Mouse (Mus musculus) spleen, embryonic (tissue): Measurements from ENCODE around the gene Rgl3.

Experiments used
- CTCF ChIA-PET: fragments of 350-600 bp; sonication (Branson Sonifier 250); formaldehyde crosslinking; loops from one replicate; lab custom pipeline; 2022; lab: Charles Lee

Gene Rgl3

GRCm38 (mm10) chr9:21983911-21984310 is 5.3 kb downstream of the Rgl3 start:
- CTCF ChIA-PET = no interaction called here

- CTCF ChIA-PET = no interaction called here
These were observed 10.7 kb downstream of the Rgl3 start for GRCm38 (mm10) chr9:21978398-21979128.

DNA sequence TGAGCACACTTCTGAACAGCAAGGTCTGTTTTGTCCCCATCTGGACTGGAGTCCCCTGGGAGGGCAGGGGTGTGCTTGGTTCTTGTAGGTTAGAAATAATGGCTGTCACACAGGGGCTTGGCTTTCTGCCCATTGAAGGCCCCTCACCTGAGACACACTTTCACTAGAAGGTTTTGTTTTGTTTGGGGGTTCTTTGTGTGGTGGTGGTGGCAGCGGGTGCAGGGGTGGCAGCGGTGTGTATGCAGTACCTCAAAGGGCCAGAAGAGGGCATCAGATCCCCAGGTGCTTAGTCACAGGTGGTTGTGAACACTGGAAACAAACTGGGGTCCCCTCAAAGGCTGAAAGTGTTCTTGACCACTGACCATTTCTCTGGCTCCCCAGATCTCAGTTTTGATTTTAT is 11.3 kb downstream of the Rgl3 start:
- CTCF ChIA-PET = no interaction called here

DNA sequence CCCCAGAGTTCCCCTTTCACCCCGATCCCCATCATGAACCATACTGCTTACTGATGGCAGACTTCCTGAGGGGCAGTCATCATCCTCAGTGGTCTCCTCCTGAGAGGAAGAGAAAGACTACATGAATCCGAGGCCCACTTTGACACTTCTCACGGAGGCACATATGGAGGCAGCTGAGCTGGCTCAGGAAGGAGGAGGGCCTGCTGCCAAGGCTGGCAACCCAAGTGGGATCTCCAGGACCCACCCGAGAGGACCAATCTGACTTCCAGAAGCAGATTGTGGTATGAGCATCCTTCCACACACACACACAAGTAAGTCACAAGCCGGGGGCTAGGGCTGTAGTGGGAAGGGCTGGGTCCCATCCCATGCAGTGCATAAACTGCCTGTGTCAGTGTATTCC is 11.9 kb downstream of the Rgl3 start:
- CTCF ChIA-PET = no interaction called here

- CTCF ChIA-PET = no interaction called here
These were observed 12.5 kb downstream of the Rgl3 start for GRCm38 (mm10) chr9:21976626-21977175.

GRCm38 (mm10) chr9:21969304-21969703 is 19.9 kb downstream of the Rgl3 start:
- CTCF ChIA-PET = no interaction called here

- CTCF ChIA-PET = no interaction called here
These were observed 20.4 kb downstream of the Rgl3 start for GRCm38 (mm10) chr9:21968883-21969282.

GRCm38 (mm10) chr9:21963417-21963816 is 25.8 kb downstream of the Rgl3 start, which contains the start of gene Epor:
Gene Epor (minus strand): TSS chr9:21963506.
- CTCF ChIA-PET = no interaction called here

GRCm38 (mm10) chr9:21962416-21963059 is 26.7 kb downstream of the Rgl3 start:
- CTCF ChIA-PET = no interaction called here

- CTCF ChIA-PET = no interaction called here
These were observed 27.2 kb downstream of the Rgl3 start for GRCm38 (mm10) chr9:21962010-21962409.

DNA sequence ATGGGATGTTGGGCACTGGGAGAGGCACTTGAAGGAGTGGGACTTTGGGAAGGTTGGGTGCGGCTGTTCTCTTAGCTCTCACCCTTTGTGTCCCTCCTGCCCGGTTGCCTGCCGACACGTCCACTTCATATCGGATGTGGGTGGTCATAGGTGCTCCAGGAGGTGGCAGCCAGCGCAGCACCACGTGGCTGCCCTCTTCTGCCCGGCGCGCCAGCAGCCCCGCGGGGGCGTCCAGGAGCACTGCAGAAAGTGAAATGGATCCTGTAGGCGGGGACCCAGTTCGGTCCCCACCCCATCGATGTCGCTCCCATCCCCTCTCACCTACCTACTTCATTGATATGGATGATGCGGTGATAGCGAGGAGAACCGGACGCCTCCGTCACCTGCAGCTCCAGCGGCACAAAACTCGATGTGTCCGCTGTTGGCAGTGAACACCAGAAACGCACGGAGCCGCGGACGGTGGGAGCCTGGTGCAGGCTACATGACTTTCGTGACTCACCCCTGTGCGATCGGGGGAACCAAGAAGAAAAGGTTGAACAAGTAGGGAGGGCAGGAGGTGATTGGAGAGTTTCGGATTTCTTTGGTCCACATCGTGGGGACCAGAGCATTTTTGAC is 27.8 kb downstream of the Rgl3 start:
- CTCF ChIA-PET = interaction anchor here (0.6 kb wide), 1 partner anchor 118 kb away, joined by 6 read pairs; no protein-coding TSS in a partner anchor

DNA sequence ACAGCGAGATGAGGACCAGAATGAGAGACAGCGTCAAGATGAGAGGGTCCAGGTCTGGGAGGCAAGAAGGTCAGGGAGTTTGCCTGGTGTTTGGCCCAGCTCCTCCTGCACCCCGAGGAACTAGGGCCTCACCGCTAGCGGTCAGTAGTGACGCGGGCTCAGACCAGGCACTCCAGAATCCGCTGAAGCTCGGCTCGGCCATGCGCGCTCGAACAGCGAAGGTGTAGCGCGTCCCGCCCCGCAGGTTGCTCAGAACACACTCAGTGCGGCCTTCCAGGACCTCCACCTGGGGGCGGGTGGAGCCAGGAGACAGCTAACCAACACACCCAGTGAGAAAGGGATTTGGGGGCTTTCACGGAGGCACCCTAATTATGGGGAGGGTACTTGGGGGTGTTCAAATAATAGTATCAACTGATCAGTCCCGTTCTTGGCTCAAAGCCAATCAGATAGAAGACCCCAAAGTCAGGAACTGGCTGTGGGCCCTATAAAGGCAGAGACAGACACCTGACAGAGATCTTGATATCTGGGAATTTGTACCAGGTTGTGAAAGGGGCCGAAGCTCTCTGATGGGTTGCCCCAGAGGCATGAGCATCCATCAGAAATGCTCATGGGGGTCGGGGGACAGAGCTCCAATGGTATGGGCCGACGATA is 28.6 kb downstream of the Rgl3 start:
- CTCF ChIA-PET = interaction anchor here (0.6 kb wide), 1 partner anchor 118 kb away, joined by 6 read pairs; no protein-coding TSS in a partner anchor

DNA sequence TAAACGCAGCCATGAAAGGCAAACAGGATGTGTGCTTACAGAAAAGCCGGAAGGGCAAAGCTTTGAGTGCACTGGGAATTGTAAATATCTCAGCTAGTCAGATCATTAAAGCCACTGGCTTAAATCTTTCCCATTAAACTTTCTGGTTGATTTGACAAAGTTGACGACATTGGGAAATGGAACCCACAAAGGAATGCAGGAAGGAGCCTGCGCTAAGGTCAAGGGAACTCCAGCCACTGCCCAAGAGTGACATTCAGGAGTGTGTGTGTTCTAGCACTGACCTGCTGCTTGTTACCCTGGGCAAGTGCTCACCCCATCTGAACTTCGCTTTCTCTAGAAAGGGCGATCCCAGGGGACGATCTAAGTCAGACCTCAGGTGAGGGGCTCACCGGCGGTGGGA is 29.1 kb downstream of the Rgl3 start:
- CTCF ChIA-PET = no interaction called here

- CTCF ChIA-PET = no interaction called here
These were observed 30.0 kb downstream of the Rgl3 start for GRCm38 (mm10) chr9:21959244-21959643.

GRCm38 (mm10) chr9:21958372-21958771 is 30.9 kb downstream of the Rgl3 start:
- CTCF ChIA-PET = no interaction called here

GRCm38 (mm10) chr9:21955570-21956281 is 33.5 kb downstream of the Rgl3 start, which contains the start of gene Swsap1:
Gene Swsap1 (plus strand): TSS chr9:21955755.
- CTCF ChIA-PET = interaction anchor here (0.5 kb wide), 1 partner anchor 196 kb away, joined by 3 read pairs; no protein-coding TSS in a partner anchor

GRCm38 (mm10) chr9:21955225-21955569 is 34.0 kb downstream of the Rgl3 start:
- CTCF ChIA-PET = interaction anchor here (0.5 kb wide), 1 partner anchor 197 kb away, joined by 3 read pairs; no protein-coding TSS in a partner anchor

DNA sequence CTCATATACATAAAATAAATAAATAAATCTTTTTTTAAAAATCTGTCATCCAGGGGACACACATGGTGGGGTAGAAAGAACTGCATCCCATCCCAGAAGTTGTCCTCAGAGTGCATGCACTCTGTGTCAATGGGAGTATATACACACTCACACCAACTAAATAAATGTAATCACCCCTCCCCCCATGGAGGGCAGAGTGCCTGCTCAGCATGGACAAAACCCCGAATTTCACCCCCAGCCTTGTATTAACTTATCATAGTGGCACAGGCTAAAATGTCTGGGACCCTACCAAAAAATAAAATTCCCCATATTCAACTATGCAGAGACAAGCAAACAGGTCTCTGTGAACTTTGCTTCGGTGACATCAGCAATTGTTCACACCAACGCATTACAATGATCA is 34.6 kb downstream of the Rgl3 start:
- CTCF ChIA-PET = no interaction called here

- CTCF ChIA-PET = interaction anchor here (0.7 kb wide), 1 partner anchor 143 kb away, joined by 8 read pairs; no protein-coding TSS in a partner anchor
These were observed 35.6 kb downstream of the Rgl3 start for GRCm38 (mm10) chr9:21953600-21953999.

- CTCF ChIA-PET = interaction anchor here (0.6 kb wide), 1 partner anchor 56 kb away, joined by 3 read pairs; no protein-coding TSS in a partner anchor
These were observed 37.3 kb downstream of the Rgl3 start for GRCm38 (mm10) chr9:21951977-21952376.

- CTCF ChIA-PET = interaction anchor here (0.6 kb wide), 1 partner anchor 11 kb away, joined by 3 read pairs; no protein-coding TSS in a partner anchor
These were observed 38.9 kb downstream of the Rgl3 start for GRCm38 (mm10) chr9:21950322-21950721.
